Mouse (Mus musculus): ENCODE measurements at regions not wholly inside any gene's neighbourhood (a gene's known extent, or its start where the extent isn't known, plus 50 kb on each side); places are given as distances from the start of the nearest gene placed in this dataset.
"Not testable (repeated sequence)": the region's sequence is repeated elsewhere in the genome, so short reads cannot be mapped to it uniquely, and the experiment has no call there.

DNA sequence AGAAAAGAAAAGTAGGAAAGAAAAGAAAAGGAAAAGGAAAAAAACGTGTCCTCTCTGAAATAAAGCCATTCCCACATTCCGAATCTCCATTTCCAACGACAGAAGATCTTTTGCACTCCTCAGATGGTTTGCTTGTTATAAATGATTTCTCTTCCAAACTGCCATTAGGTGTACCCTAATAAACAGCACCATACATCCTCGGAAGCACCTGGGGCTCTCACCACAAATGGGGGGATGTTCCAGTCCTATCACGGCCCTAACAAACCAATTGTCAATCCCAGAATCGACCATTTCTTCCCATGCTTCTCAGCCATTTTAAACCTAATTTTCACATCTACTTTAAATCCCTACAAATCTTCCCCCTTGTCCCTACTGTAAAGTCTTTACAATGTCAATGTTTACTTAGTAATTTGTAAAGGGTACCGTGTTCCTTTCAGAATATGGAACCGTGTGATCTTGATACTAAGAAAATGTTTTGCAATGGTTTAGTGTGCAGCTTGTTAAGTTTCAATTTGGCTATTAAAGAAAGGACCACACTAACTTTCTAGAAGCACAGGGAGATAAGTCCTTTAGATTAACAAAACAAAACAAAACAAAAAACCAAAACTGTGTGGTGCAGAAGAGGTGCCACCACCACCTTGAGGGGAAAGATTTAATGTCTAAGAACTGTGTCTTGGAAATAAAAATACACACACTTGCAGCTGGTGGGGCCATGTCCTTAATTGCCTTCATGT lies 66.6 kb upstream of the Chd2 start:
- peak in 1 of 2 experiments; percentile 53 for DNase-seq

DNA sequence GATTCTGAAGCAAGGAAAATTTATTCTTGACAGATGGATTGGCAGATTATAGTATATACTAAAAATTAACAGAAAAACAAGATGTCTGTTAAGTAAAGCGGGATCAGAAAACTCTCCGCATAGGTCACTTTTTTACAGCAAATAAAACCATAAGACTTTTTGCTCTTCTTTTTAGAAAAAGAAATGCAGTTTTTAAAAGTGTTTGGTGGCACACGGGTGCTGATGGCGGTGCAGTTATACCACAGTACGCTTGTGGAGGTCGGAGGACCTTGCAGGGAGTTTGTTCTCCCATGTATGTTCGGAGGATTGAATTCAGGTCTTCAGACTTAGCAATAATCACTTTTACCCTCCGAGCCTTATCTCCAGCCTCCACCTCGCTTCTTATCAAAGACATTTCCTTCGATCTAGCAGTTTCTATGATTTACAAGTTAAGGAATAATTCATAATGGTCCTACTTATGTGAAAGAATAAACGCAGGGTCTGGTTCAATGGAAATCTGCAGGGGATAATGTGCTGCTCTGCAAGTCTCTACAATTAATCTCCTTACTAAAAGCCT lies 65.9 kb upstream of the Chd2 start:
- peak in 1 of 2 experiments; percentile 61 for DNase-seq

DNA sequence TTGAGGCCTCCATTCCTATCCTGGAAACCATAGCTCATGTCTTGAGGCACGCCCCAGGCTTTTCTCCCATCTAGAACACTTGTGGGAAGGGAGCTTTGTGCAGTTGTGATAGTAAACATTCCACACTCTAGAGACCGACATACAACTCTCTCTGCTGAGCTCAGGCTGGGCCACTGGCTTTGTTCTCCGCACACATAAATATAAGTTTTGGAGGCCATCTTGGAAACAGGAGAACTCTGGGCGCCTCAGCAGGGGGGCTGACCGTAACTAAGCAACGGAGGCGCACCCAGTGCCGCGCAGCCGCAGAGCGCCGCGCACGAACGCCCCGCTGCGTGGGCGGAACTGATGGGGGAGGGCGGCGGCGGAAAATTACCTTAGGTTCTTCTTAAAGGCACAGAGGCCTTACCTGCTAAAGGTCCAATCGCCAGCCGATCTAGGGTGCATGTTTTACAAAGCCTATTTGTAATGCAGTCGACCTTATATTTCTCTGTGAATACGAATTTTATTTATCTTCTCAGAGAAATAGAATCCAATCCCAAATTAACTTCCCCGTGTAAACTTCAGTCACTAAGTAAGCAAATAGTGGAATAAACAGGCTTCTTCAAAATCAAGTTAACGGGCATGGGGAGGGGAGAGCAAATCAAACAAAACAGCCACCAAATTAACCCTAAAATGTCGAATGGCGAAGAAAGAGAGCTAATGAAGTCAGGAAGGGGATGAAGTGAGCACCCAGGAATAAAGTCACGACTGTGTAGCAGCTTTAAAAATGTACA lies 65.2 kb upstream of the Chd2 start:
- peak; percentile 95 to 96 for DNase-seq

DNA sequence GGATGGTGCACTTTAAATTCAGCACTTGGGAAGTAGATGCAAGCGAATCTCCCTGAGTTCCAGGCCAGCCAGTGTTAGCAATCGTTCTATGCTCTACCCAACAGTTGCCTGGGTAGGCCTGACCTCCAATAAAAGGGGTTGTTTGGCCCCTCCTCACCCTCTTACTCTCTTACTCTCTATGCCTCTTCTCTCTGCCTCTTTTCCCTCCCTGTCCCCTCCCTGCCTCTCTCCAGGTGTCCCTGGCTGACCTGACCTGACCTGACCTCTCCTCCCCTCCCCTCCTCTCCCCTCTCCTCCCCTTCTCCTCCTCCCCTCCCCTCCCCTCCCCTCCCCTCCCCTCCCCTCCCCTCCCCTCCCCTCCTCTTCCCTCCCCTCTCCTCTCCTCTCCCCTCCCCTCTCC lies 63.0 kb upstream of the Chd2 start:
- DNase-seq = no peak

DNA sequence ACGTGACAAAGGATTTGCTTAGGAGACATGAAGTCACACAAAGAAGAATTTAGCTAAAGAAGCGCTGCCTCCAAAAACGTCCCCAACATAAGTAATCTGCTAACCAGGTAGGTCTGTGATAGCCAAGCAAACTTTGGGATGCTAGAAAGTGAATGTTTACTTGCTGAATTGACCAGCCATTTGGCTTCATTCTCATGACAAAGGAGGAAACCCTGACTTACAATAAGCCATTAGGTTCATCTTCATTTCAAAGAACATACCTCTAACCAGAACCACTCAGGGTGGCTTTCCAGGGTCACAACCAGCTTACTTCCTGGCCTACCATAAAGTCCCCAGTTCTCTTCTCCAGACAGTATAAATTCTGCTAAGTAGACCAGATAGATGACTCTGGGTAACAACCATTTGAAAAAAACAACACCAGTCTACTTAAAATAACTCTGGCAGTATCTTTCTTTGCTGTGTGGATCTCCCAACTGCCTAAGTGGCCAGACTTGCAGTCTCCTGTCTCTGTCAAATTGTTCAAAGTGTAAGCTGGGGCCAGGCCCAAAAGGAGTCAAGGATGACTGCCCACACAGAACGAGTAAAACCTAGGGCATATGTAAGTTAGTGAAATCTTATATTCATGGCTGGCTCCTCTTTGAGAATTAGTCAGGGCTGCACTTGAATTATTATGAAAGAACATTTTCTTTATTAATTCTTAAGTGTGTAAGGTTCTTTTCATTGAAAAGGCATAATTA lies 61.4 kb upstream of the Chd2 start:
- DNase-seq = no peak

DNA sequence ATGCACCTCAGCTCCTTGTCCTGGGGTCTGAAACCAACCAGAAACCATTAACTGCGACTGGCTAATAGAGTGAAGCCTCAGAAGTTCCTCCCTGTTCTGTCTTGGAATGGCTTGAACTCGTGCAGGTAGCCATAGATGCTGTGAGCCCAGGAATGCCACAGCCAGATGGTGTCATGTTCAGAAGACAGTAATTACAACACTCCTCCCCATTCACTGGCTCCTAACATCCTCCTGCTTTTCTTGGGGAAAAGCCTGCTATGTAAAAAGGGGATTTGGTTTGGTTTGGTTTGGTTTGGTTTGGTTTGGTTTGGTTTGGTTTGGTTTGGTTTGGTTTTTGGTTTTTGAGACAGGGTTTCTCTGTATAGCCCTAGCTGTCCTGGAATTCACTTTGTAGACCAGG lies 59.7 kb upstream of the Chd2 start:
- DNase-seq = no peak

DNA sequence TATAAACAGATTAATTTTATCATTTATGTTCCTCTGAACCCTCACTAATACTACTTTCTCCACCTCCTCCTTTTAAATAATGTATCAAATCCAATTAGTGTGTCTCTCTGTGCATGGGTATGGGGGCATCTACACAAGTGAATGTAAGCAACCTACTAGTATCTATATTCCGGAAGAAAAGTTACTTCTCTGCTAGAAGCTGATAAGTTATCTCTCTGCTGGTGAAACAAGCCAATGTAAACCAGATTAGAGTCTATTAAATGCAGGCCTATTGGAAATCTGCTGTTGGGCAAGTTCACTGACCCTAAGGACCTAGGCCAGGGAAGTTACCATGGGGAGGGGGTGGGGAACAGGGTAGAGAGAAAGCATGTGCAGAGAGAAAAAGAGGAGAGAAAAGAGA lies 59.1 kb upstream of the Chd2 start:
- no peak for DNase-seq

DNA sequence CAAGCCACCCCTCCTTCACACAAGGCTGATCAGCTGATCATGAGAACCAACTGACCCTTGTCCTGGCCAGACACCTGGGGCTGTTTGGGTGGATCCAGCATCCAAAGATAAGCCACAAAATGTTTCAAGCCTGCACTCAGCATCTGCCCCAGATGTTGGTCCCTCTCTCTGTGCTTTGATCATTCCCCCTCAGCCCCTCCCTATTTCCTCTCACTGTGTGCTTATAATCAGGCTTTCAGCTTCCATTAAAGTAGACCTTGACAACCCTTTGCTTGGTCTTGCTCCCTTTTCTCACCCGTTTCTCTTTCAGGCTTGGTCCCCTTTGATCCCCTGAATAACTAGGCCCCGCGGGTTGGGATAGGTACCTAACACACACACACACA lies 58.4 kb upstream of the Chd2 start:
- DNase-seq = not testable (repeated sequence)

DNA sequence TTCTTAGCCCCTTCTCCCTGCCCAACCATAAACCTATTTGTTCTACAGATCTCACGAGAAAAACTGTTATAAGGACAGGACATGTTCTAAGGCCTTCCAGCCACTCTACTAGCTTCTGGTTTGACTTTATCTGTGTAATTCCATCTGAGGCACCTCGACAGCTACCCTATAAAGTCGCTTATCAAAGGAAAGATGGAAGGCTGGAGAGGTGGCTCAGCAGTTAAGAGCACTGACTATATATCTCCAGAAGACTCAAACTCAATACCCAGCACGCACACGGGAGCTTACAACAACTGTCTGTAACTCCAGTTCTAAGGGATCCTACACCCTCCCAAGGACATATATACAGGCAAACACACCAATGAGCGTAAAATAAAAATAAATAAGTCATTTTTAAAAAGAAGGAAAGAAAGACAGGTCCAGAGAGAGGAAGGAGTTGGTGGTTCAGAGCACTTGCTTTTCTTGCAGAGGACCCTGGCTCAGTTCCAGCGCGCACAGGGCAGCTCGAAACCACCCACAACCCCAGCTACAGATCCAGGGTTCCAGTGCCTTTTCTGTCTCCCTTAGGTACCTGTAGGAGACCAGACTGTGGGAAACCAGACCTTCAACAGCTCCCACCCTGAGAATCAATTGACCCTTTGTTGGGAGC lies 57.8 kb upstream of the Chd2 start:
- no peak for DNase-seq

DNA sequence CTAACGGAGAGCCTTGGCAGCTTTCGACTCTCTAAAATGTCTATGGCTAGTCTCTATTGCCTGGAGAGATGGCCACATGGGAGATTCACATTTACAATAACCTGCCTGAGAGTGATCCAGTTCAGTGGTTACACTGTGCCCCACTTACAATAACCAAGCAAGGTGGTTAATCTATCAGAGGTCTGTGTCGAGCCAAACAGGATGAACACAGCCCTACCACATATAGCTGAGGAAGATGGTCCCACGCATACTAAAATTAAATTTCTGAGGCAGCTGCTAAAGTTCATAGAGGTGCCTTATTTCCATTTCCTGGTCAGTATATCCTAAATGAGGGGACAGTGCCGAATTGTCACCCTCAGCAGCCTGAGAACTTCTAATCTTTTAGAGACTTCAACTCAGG lies 56.3 kb upstream of the Chd2 start:
- DNase-seq = no peak

DNA sequence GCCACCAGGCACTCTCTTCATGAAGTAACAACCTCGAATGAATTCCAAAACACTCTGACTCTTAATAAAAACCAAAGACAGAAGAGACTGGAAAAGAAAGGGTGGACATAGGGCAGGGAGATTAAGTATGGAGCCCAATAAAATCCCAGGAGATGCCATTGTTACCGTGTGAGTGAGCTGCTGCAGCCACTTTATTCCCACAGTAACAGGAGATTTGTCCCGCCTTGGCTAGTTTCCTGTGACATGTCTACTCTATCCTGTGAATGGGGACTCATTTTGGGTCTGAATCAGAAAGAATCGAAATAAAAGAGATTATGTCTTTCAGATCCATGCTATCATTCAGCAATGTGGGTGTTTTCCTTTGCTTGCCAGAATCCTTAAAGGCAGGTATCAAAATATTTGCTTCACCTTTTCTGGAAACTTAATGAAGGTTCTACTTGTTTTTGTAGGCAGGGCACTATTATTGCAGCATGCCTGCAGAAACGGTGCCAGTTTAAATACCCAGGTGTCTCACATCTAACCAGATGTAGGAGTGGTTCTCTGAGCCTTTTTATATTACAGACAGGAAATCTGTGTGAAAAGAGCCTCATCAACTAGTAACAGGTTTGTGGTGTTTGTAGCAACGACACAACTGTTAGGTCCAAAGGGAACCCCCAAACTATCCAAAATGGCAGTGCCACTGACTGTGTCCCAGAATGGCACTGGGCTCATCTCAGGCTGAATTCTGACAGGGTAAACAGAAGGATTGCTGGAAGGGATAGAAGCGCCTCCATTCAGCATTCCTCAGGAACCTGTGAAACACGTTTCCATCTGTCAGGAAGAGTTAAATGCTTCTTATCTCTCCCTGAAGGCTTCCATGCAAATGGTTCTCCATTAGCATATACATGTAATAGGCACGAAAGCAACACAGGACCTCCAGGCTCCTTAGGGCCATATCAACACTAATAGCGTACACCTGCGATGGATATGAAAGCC lies 55.5 kb upstream of the Chd2 start:
- DNase-seq = no peak

DNA sequence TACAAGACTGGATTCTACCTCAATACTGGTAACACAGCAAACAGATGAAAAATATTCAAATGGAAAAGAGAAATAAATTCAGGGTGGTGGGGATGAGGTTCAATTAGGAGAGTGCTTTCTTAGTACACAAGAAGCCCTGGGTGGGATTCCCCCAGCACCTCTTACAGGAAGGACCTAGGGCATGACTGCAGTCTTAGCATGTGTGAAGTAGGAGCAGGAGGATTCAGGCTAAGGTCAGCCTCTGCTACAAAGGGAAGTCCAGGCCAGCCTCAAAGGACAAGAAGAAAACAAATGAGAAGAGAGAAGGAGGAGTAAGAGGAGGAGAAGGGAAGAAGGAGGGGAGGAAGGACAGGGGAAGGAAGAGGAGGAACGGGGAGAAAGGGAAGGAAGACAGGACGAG lies 54.8 kb upstream of the Chd2 start:
- peak in 1 of 2 experiments; percentile 56 for DNase-seq

DNA sequence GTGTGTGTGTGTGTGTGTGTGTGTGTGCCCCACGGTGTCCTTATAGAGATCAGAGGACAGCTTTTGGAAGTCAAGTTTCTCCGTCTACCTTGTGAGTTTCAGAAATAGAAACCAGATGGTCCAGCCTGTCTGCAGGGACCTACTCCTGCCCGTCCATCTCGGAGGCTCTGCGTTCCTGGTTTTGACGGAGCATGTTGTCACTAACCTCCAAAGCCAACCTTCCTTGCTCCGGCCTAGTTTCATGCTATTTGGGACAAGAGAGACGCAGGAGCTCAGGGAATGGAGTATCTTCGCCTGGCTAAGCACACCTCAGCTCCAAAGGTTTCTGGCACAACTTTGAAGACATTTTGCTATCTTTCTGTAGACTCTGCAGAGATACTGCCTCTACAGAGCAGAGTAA lies 54.2 kb upstream of the Chd2 start:
- DNase-seq = peak; percentile 58 to 72

DNA sequence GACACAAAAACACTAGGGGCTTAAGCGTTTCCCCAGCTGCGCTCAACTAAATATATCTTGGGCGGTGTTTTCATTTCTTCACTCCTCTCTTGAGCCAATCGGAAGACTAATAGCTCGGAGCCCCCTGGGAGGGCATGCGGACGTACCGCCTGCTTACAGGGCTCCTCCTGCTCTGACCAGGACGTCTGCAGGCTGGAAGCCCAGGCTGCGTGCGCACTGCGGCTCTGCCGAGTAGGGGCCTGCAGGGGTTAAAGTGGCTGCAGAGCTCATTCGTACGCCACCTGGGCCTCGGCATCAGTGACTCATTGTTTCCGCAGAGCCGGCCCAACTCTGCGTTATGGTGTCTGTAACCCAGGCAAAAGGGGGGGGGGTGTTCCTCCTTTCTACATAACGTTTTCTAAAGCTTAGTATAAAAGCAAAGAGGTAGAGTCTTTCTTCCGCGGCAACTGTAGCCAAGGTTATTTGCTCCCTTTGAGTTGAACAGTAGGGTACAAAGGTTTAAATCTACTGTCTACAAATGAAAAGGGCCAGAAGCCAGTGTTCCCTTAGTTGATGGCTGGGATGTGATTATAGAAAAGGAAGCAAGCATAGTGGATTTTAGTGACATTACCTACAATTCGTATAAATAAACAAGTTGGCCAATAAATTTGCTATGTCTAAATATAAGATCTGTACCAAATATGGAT lies 53.7 kb upstream of the Chd2 start:
- peak; percentile 95 to 99 for DNase-seq

DNA sequence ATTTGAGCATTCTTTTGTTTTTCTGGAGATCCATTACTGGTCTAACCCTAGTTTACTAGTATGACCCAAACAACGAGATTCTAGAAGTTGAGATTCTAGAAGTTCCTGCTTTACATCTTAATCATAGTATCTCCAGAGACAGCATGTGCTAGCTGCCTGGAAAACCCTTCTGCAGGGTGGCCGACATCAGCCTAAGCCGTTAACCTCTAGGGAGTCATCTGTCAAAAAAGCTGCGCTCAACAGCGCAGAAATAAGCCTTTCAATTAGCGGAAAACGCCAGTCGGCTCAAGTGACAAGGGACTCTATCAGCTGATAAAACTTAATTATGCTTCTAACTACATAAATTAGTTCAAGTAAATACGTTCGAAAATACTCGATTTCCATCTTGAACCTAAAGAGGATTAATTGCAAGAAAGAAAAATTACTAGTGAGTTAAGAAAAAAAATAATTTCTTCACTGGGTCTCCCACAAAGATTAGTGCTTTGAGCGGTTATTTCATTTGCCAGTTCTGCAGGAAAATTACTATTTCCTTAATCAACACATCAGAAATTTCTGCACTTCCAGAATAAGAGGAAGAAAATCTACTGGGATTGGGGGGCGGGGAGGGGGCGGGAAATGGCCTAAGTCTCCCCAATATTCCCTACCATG lies 53.0 kb upstream of the Chd2 start:
- DNase-seq = peak; percentile 72 to 74

DNA sequence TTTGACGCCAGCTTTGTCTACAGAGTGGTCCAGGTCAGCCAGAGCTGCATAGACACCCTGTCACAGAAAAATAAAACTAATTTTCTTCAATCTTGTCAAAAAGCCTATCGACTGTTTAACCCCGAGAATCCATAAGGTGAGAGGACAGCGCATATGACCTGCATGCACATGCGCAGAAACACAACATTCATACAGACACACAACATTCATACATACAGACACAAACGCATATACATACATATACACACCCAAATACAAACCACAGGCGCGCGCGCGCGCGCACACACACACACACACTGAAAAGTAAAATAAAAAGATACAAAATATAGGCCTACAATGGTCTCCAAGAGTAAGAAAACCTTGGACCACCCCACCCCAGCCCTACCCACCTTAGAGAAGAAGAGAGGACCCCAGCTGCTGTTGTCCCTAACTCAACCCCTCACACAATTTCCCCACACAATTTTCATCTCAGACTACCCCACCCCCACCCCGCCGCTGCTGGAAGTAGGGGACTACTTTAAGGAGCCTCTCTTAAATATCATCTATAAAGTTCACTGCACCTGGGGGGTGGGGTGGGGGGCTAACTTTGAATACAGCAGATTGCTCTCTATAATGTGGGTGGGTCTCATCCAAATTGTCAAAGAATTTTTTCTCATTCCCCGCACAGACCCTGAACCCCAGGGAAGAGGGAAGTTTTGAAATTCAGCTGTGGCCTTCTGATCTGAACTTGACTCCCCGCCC lies 52.2 kb upstream of the Chd2 start:
- DNase-seq = no peak

DNA sequence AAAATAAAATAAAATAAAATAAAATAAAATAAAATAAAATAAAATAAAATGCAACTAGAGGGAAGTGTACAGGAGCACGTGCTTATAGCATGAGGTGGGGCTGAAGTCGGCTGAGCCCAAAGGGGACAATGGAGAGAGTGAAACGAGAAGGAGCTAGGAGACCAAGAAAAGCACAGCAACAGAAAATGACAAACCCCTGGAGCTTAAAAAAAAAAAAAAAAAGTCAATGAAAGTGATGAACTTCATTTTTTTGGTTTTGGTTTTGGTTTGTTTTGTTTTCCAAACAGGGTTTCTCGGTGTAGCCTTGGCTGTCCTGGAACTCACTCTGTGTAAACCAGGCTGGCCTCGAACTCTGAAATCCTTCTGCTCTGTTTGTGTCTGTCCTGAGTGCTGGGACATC lies 51.2 kb upstream of the Chd2 start:
- no peak for DNase-seq
